Mouse (Mus musculus) gastrocnemius, adult 18-20 months (tissue): ENCODE measurements at regions not wholly inside any gene's neighbourhood (a gene's known extent, or its start where the extent isn't known, plus 50 kb on each side); places are given as distances from the start of the nearest gene placed in this dataset.
"Not testable (repeated sequence)": the region's sequence is repeated elsewhere in the genome, so short reads cannot be mapped to it uniquely, and the experiment has no call there.

Experiments
- DNase-seq: peaks from one replicate; pipeline ENCODE4 v3.0.0; 2021; ENCODE audit warnings: low spot score

- DNase-seq, result not testable (repeated sequence)
Measured at GRCm38 (mm10) chr19:3158149-3158548, 124.6 kb upstream of the Mrpl21 start.

GRCm38 (mm10) chr19:3159346-3159745 lies 123.4 kb upstream of the Mrpl21 start:
- no peak for DNase-seq

GRCm38 (mm10) chr19:3167683-3168082 lies 115.0 kb upstream of the Mrpl21 start:
- DNase-seq, result no peak

GRCm38 (mm10) chr19:3182625-3183024 lies 100.1 kb upstream of the Mrpl21 start:
- DNase-seq, result no peak

GRCm38 (mm10) chr19:3192644-3193043 lies 90.1 kb upstream of the Mrpl21 start:
- DNase-seq, result no peak

- not testable (repeated sequence) for DNase-seq
Measured at GRCm38 (mm10) chr19:3204504-3204903, 78.2 kb upstream of the Mrpl21 start.

GRCm38 (mm10) chr19:3205406-3205805 lies 77.3 kb upstream of the Mrpl21 start:
- not testable (repeated sequence) for DNase-seq

- DNase-seq, result peak; percentile 12
Measured at GRCm38 (mm10) chr19:3208283-3208682, 74.4 kb upstream of the Mrpl21 start.
